Mouse (Mus musculus): ENCODE data around the gene Gm10283. TPM values are rescaled to one million over a fixed set of nuclear protein-coding genes. Genes with fewer than 3 reads are reported as not detected.
A peak's percentile ranks its signal among the peaks of the same experiment; 100 is the strongest.

Gene Gm10283
- polyA plus RNA-seq, 1 experiment = not detected

GRCm38 (mm10) chr8:60490147-60490546, 12.9 kb downstream of the Gm10283 start:
- no peak for DNase-seq
- no peaks in the 10 kb centered on the region for H3K4me1 ChIP-seq (ENCODE audit: control insufficient read depth, insufficient read depth, low read length)
- H3K27ac ChIP-seq (ENCODE audit: insufficient read depth, low read length) = no peak overlapping the region
- H3K27me3 ChIP-seq (ENCODE audit: control insufficient read depth, insufficient read depth, low read length) = no peaks in the 10 kb centered on the region
- TF ChIP-seq CTCF (IDR thresholded peaks at IDR 0.05; ENCODE audit: borderline replicate concordance, insufficient read depth, low read depth, low read length) (no peak), POLR2A (IDR thresholded peaks at IDR 0.05; ENCODE audit: borderline replicate concordance, insufficient read depth, low read length) (no peak)
- 84% methylated on average over 2 of the region's 2 CpGs for WGBS
- H3K4me3 ChIP-seq (replicated peaks; ENCODE audit: insufficient read depth, low read depth, low read length) = no peak overlapping the region

- Histone ChIP-seq H3K4me3 (replicated peaks; ENCODE audit: insufficient read depth, low read depth, low read length) (no peak overlapping the region), H3K27me3 (ENCODE audit: control insufficient read depth, insufficient read depth, low read length) (no peaks in the 10 kb centered on the region), H3K27ac (ENCODE audit: insufficient read depth, low read length) (no peak overlapping the region), H3K4me1 (ENCODE audit: control insufficient read depth, insufficient read depth, low read length) (no peaks in the 10 kb centered on the region)
- whole genome bisulfite sequencing = 37% methylated on average over 15 of the region's 15 CpGs
- DNase-seq = peak; percentile 49 to 66
- TF ChIP-seq POLR2A (IDR thresholded peaks at IDR 0.05; ENCODE audit: borderline replicate concordance, insufficient read depth, low read length) (no peak), CTCF (IDR thresholded peaks at IDR 0.05; ENCODE audit: borderline replicate concordance, insufficient read depth, low read depth, low read length) (peak; percentile 80)
Measured at GRCm38 (mm10) chr8:60466686-60467335, 36.2 kb downstream of the Gm10283 start.

DNA sequence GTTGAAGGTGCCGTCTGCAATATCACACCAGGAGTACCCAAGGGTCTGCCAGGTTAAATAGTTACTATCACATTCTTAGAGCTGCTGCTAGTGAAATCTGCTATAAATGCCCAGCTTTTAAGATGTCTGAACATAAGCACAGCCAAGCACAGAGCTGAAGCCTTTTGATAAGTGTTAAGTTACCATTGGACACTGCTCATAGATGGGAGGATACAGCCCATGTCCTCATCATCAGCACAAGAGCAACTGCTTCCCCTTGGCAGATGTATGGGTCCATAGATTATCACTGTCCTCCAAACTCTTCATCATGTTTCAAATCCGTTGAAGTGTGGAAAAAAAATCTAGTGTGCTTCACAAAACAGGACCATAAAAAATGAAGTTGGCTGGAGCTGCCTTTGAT, 53.7 kb downstream of the Gm10283 start:
- Histone ChIP-seq H3K4me1 (ENCODE audit: control insufficient read depth, insufficient read depth, low read length) (no peaks in the 10 kb centered on the region), H3K4me3 (replicated peaks; ENCODE audit: insufficient read depth, low read depth, low read length) (no peak overlapping the region), H3K27ac (ENCODE audit: insufficient read depth, low read length) (no peak overlapping the region), H3K27me3 (ENCODE audit: control insufficient read depth, insufficient read depth, low read length) (no peaks in the 10 kb centered on the region)
- DNase-seq = no peak
- no peak for TF ChIP-seq POLR2A (IDR thresholded peaks at IDR 0.05; ENCODE audit: borderline replicate concordance, insufficient read depth, low read length)
- no peak for TF ChIP-seq CTCF (IDR thresholded peaks at IDR 0.05; ENCODE audit: borderline replicate concordance, insufficient read depth, low read depth, low read length)
- WGBS = 75% methylated on average over 2 of the region's 2 CpGs

- DNase-seq = no peak
- Histone ChIP-seq H3K27me3 (ENCODE audit: control insufficient read depth, insufficient read depth, low read length) (no peaks in the 10 kb centered on the region), H3K27ac (ENCODE audit: insufficient read depth, low read length) (no peak overlapping the region), H3K4me3 (replicated peaks; ENCODE audit: insufficient read depth, low read depth, low read length) (no peak overlapping the region), H3K4me1 (ENCODE audit: control insufficient read depth, insufficient read depth, low read length) (no peaks in the 10 kb centered on the region)
- WGBS = 71% methylated on average over 6 of the region's 6 CpGs
- TF ChIP-seq CTCF (IDR thresholded peaks at IDR 0.05; ENCODE audit: borderline replicate concordance, insufficient read depth, low read depth, low read length) = no peak
- no peak for TF ChIP-seq POLR2A (IDR thresholded peaks at IDR 0.05; ENCODE audit: borderline replicate concordance, insufficient read depth, low read length)
Measured at GRCm38 (mm10) chr8:60444989-60445388, 58.0 kb downstream of the Gm10283 start.

DNA sequence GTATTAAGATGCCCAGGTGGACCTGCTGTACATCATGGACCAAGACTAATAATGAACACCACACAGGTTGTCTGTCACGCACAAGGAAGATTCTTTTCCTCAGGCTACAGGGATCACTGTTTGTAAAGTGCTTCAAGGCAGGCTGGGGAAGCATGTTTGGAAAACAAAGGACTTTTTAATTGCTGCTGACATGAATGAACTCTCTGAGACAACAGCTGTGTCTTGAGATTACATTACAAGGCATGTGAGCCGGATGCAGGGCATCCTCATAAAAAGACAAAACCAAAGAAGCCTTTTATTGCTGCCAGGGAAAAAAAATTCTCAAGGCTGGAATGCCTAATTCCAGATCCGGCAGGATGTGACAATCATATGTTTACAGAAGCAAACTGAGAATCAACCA, 64.4 kb downstream of the Gm10283 start:
- H3K4me1 ChIP-seq (ENCODE audit: control insufficient read depth, insufficient read depth, low read length) = no peaks in the 10 kb centered on the region
- TF ChIP-seq POLR2A (IDR thresholded peaks at IDR 0.05; ENCODE audit: borderline replicate concordance, insufficient read depth, low read length) (no peak), CTCF (IDR thresholded peaks at IDR 0.05; ENCODE audit: borderline replicate concordance, insufficient read depth, low read depth, low read length) (no peak)
- WGBS = 42% methylated on average over 3 of the region's 3 CpGs
- H3K27ac ChIP-seq (ENCODE audit: insufficient read depth, low read length) = no peak overlapping the region
- no peaks in the 10 kb centered on the region for H3K27me3 ChIP-seq (ENCODE audit: control insufficient read depth, insufficient read depth, low read length)
- H3K4me3 ChIP-seq (replicated peaks; ENCODE audit: insufficient read depth, low read depth, low read length) = no peak overlapping the region
- no peak for DNase-seq

DNA sequence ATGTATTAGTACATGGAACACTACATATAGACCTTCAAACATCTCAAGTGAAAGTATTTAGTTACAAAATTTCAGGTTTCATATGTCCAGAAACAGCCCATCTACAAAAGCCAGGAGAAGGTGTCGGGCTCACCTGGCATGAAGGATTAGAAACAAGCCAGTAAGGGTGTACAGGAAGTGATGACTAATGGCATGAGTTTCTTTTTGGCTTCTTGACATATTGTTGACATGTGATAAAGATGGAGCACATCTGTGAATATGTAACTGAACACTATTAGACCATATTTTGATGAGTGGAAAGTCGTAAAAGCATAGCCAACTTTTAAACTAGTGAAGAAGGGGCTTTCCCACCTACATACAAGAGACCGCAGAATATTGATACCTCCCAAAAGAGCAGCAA, 66.1 kb downstream of the Gm10283 start:
- WGBS = 92% methylated on average over 3 of the region's 3 CpGs
- Histone ChIP-seq H3K4me3 (replicated peaks; ENCODE audit: insufficient read depth, low read depth, low read length) (no peak overlapping the region), H3K27me3 (ENCODE audit: control insufficient read depth, insufficient read depth, low read length) (no peaks in the 10 kb centered on the region), H3K4me1 (ENCODE audit: control insufficient read depth, insufficient read depth, low read length) (no peaks in the 10 kb centered on the region), H3K27ac (ENCODE audit: insufficient read depth, low read length) (no peak overlapping the region)
- no peak for TF ChIP-seq CTCF (IDR thresholded peaks at IDR 0.05; ENCODE audit: borderline replicate concordance, insufficient read depth, low read depth, low read length)
- no peak for TF ChIP-seq POLR2A (IDR thresholded peaks at IDR 0.05; ENCODE audit: borderline replicate concordance, insufficient read depth, low read length)
- no peak for DNase-seq

- no peak overlapping the region for H3K4me3 ChIP-seq (replicated peaks; ENCODE audit: insufficient read depth, low read depth, low read length)
- no peak for DNase-seq
- no peaks in the 10 kb centered on the region for H3K4me1 ChIP-seq (ENCODE audit: control insufficient read depth, insufficient read depth, low read length)
- TF ChIP-seq POLR2A (IDR thresholded peaks at IDR 0.05; ENCODE audit: borderline replicate concordance, insufficient read depth, low read length) (no peak), CTCF (IDR thresholded peaks at IDR 0.05; ENCODE audit: borderline replicate concordance, insufficient read depth, low read depth, low read length) (no peak)
- H3K27me3 ChIP-seq (ENCODE audit: control insufficient read depth, insufficient read depth, low read length) = no peaks in the 10 kb centered on the region
- no peak overlapping the region for H3K27ac ChIP-seq (ENCODE audit: insufficient read depth, low read length)
- WGBS = 90% methylated on average over 5 of the region's 5 CpGs
Measured at GRCm38 (mm10) chr8:60432649-60433048, 70.3 kb downstream of the Gm10283 start.

DNA sequence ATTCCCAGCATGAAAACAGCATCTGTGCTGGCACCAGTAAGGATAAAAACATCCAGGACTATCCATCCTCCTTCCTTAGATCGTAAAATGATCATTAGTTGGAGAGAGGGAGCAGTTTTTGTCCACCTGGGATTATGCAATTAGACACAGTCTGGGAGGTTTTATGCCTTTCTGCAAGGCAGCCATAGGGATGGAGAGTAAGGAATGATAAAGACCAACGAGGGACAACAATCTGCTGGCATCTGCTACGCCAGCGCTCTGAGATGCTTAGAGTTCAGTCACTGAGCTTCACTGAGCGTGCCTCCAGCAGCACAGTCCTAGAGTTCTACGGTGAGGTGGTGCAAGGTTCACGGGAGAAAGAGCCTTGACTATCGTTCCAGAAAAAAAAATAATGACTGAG, 96.6 kb downstream of the Gm10283 start:
- Histone ChIP-seq H3K27ac (ENCODE audit: insufficient read depth, low read length) (no peak overlapping the region), H3K4me1 (ENCODE audit: control insufficient read depth, insufficient read depth, low read length) (no peaks in the 10 kb centered on the region), H3K27me3 (ENCODE audit: control insufficient read depth, insufficient read depth, low read length) (no peaks in the 10 kb centered on the region), H3K4me3 (replicated peaks; ENCODE audit: insufficient read depth, low read depth, low read length) (no peak overlapping the region)
- TF ChIP-seq POLR2A (IDR thresholded peaks at IDR 0.05; ENCODE audit: borderline replicate concordance, insufficient read depth, low read length) (no peak), CTCF (IDR thresholded peaks at IDR 0.05; ENCODE audit: borderline replicate concordance, insufficient read depth, low read depth, low read length) (no peak)
- DNase-seq = no peak
- 74% methylated on average over 8 of the region's 8 CpGs for WGBS

All from cerebellum, adult 2 months (tissue).